Mouse (Mus musculus) urinary bladder, adult 18-20 months (tissue): ENCODE measurements at regions not wholly inside any gene's neighbourhood (a gene's known extent, or its start where the extent isn't known, plus 50 kb on each side); places are given as distances from the start of the nearest gene placed in this dataset.

ENCODE experiments used
- DNase-seq, 2 experiments: peaks; one replicate each; pipeline ENCODE4 v3.0.0; 2022; ENCODE audit warnings: low spot score in 2 of 2, mixed read lengths in 2 of 2

DNA sequence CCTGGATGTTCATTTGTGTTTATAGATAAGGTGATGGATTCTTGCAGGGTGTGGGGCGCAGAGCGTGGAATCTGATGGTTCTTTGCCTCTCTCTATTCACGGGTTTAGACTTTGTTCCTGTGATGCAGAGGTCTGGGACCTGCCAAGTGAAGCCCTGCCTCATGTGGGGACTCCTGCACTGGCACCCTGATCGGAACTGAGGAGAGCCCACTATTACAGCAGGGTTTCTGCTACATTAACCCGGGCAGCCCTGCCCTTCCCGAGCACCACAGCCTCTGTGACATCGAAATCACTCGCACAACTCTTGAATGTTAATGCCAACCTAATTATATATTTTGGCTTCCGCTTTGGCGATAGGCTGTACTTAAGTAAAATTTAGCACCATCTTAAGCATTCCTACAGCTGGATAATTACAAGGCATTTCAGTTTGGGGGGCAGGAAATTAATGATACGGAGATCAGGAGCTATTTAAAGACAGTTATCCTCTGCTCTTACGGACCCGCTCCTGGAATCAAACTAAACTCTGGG lies 294.7 kb downstream of the Irs2 start:
- DNase-seq = no peak

DNA sequence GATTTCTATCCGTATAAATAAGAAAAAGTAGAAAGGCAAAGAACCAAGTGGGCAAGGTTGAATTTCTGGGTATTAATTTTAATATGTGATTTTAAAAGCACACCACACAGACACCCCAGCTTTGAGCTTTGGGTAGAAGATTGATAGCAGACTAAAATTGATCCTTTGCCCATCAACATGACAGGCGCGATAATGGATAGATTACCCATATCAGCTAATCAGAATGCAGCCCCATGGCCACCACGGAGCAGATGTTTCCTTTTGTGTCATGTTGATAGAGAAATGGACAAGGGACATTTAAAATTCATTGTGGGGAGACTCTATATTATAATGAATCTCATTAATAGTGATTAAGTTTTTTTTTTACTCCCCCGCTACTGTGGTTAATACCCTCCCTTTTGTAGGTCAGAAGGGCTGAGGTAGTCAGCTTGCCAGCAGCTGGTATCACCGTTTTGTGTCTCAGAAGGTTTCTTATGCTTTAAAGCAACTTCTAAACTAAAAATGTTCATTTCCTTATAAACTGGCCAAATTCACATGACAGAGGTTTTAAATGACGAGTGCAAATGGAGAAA lies 296.1 kb downstream of the Irs2 start:
- no peak for DNase-seq

DNA sequence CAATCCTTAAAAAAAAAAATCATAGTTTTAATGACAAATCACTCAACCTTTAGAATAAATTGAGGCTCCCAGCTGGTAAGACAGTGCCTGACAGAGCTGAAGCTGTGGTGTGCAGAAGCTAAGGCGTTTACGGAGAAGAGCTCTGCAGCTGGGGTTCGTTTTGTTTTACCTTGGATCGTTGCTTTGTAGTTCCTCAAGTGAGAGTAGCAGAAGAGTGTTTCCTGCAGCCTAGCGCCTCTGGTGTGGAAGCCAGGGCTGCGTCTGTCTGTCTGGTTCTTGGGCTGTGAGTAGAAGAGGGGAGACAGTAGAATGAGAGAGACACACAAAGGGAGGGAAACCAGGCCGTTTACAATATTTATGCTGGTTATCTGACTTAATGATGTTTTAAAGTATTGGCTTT lies 296.8 kb downstream of the Irs2 start:
- DNase-seq = no peak

DNA sequence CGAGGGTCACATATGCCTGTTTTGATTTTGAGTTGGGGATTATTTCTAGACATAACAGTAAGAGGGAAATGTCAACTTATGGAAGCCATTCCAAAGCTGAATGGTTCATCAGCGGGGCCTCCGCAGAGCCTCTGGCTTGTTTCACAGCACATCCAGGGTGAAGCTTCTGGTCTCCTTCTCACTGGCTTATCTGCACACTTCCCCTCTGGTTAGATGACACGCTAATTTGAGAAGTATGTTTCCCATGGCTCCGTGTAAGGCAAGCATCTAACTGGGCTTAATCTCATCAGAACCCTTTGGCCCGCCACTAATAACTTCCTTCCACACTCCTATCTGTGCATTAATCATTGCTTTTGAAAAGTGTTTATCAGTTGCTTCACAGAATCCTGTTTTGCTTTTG lies 299.7 kb downstream of the Irs2 start:
- no peak for DNase-seq

DNA sequence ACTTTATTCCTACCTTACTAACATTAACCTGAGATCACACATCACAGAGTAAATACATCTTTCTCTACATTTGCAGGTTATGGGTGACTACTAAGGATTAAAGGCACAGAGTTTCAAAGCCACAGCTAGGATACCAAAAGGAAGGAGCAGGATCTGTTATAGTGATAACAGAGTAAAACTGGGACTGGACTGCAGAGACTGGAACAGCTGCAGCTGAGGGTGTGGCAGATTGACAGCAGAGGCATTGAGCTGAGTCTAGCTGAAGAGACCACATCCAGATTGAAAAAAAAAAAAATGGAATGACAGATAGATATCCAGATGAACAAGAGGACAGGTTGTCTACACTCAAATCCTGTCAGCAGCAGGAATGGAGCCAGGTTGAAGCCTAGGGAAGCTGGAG lies 301.1 kb downstream of the Irs2 start:
- DNase-seq = no peak

DNA sequence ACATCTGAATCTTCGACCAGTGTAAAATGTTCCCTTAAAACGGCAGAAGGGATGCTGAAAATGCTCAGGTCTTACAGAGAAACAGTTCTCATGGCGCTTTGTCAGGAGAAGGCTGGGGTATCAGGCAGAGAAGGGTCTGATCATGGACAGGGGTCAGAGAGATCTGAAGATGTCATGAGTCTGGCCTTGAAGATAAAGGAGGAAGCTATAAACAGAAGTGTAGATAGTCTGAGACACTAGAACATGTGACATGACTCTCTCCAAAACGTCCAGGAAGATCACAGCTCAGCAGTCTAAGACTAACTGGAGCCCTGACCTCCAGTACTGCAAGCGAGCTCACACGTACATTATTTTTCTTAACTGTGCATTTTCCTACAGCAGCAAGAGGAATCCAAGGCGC lies 302.3 kb downstream of the Irs2 start:
- no peak for DNase-seq

DNA sequence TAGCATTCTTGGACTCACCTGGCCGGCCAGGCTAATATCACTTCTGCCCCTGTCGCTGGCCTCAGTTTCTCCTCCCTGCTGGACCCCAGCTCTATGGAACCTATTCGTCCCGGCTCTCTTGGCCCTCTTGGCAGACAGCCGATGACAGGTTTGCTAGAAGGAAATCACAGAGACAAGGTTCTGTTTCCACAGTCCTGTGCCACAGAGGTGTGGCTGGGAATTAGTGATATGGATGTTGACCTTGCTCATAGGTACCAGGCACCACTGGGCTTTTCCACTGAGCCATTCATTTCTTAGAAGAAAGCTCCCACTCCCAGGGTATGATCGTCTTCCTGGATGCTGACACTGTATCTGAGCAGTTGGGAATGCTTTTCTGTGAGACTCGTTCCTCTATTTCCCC lies 305.5 kb downstream of the Irs2 start:
- no peak for DNase-seq

DNA sequence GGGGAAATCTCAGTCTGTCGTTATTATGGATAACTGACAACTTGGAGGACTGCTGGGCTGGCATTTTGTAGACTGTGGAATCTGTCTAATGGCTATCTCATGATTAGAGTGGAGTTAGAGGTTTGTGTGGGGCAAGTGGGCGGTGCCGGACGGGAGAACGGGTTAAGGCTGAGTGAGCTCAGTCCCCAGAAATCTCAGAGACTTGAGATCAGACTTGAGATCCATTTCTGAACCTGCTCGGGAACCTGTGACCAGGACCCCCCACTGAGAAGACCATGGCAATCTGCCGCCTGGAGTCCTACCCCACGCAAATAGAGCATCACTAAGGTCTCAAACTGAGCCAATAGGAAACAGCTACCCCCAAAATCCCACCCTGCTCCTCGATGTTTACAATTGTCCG lies 306.0 kb downstream of the Irs2 start:
- DNase-seq = no peak

DNA sequence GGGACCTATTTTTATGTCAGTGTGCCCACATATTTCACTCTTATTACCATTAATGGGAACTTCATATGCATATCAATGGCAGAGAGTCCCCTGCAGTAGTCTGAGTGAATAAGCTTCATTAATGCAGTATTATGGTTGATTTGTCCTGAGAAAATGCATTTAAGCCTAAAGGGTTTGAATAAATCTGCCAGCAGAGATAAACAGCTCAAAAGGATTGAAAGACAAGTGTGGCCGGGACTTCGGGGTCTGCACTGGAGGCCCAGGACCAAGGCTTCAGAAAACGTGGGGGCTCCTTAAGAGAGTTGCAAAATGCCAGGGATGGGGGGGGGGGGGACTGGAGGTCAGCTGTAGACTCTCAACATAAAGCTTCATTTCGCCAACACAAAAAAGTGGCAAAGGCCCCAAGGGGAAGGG lies 306.6 kb downstream of the Irs2 start:
- no peak for DNase-seq

DNA sequence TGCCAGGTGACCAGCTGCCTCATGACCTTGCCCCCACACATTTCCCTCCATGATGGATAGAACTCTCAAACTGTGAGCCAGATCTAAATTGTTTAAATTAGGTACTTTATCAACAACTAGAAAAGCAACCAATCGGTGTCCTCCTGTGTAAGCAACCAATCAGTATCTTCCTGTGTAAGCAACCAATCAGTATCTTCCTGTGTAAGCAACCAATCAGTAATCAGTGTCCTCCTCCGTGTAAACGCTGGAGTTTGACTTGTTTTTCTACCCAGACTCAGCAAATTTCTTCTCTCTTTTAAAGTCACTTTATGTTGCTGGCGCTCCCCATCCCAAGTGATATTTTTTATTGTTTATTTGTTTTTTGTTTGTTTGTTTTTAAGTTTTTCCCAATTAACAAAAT lies 307.0 kb downstream of the Irs2 start:
- no peak for DNase-seq

DNA sequence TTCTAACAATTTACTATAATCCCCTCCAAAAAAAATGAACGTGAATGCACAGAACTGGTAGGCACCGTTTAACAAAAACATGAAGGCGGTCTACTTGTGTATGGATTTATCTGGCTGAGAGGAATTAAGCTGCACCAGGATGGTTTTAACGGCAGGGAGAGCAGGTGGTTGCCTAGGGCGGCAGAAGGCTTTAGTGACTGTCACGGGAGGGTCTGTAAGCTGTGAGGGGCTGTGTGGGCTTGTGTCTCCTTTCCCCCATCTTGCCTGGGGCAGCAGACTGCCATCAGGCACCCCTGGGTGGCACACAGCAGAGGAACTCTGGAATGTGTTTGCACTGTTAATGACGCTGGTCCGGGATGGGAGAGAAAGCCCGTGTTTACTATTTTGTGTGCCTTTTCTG lies 308.6 kb downstream of the Irs2 start:
- DNase-seq = no peak

DNA sequence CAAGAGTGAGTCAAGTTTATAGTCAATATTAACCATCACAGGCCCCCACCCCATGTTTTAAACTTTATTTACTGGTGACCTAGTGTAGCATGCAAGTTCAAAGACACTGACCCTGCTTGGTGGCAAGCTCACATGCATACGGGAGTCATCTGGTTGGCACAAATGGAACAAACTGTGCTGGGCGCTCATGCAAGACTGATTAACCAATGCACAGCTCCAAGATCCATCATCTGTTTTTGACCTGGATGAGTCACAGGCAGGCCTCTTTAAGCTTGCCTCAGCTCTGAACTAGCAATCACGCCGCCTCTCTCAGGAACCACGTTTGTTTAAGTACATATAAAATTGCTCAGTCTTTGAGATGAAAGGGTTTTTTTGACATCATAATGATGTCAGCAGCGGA lies 313.1 kb downstream of the Irs2 start:
- DNase-seq = no peak

DNA sequence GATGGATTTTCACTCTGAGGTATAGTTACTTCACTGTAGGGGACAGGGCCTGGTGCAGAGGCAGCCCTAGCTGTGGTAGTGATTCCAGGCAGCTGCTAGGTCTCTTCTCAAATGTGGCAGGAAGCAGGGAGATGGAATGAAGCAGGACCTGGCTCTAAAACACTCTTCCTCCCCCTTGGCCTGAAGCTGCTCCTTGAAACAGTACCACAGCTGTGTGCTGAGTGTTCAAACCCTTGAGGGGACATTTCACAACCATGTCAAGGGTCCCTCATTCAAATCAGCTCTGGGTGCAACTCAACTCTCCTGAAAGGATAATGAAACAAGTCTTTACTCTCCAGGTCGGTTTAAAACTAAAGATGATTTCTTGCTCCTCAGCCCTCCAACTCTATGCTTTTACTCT lies 317.6 kb downstream of the Irs2 start:
- DNase-seq = no peak

DNA sequence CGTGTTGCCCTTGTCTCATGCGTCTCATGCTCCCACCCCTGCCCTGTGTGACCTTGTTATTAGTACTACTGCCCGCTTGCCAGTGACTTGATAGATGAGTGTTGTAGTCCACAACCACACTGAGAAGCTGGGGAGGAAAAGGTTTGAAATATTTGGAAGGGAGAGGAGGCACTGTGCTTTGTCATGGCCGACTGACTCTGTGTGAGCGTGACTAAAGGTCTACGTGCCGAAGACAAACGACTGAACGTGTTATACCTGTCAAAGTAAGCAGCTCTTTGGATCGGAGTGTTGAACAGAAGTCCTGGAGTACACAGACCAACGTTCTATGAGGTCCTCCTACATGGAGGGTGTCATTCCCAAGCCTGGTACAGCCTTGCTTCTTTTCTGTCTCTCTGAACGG lies 318.4 kb downstream of the Irs2 start:
- no peak for DNase-seq

DNA sequence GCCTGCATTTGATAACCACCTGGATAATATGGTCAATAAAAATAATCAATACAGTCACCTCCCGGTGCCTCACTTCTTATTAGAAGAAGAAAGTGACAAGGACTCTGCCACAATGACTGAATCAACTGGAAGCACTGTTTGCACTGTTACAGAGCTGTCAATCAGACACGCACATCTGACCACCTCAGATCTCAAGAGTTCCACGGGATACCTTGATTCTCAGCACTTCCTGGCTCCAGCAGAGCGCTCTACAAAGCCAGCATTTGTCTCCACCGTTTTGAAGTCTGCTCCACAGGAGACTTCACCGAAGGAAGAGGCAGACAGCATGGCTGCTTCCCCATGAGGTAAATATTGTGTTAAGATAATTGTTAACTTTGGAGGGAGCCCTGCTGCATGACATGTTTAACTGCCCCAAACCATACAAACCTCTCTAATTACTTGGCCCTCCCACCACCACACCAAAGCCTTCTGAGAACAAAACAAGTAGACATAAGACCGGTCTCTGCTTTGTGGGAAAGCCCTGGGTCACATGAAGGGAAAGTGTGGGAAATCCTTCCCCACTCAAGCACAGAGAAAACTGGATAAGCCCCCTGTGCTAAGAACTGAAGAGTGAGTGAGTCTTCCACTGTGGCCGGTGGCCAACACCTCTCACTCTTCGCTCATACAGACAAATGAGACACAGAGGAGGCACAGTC lies 320.2 kb downstream of the Irs2 start:
- no peak for DNase-seq
